Mouse (Mus musculus) neural tube, embryonic 10.5 days (tissue): ENCODE data around the gene Gpr155.

Experiments
- DNase-seq: peaks from one replicate; pipeline ENCODE4 v3.0.0-alpha.2; 2017; ENCODE audit warnings: low spot score; ENCODE audit errors: extremely low spot score

The Gpr155 gene

GRCm38 (mm10) chr2:73322991-73323390, 63.4 kb downstream of the Gpr155 start:
- no peak for DNase-seq

GRCm38 (mm10) chr2:73319218-73319617, 67.2 kb downstream of the Gpr155 start:
- DNase-seq: no peak

GRCm38 (mm10) chr2:73317426-73317825, 68.9 kb downstream of the Gpr155 start:
- DNase-seq: no peak

GRCm38 (mm10) chr2:73314311-73314710, 72.1 kb downstream of the Gpr155 start:
- DNase-seq: no peak

- DNase-seq: peak; percentile 36
These were observed 73.3 kb downstream of the Gpr155 start for GRCm38 (mm10) chr2:73313117-73313501.

GRCm38 (mm10) chr2:73312152-73313116, 73.9 kb downstream of the Gpr155 start, which contains the start of the genes Scrn3 and Cir1:
TSS of gene Scrn3 (plus strand) at chr2:73312601.
TSS of gene Cir1 (minus strand) at chr2:73312701.
- DNase-seq: peak; percentile 92

- DNase-seq: no peak
These were observed 80.4 kb downstream of the Gpr155 start for GRCm38 (mm10) chr2:73306006-73306405.

- no peak for DNase-seq
These were observed 81.9 kb downstream of the Gpr155 start for GRCm38 (mm10) chr2:73304506-73304905.

GRCm38 (mm10) chr2:73302722-73303121, 83.7 kb downstream of the Gpr155 start:
- no peak for DNase-seq

GRCm38 (mm10) chr2:73301979-73302378, 84.4 kb downstream of the Gpr155 start:
- DNase-seq: no peak

GRCm38 (mm10) chr2:73298841-73299240, 87.5 kb downstream of the Gpr155 start:
- DNase-seq: no peak

- no peak for DNase-seq
These were observed 88.2 kb downstream of the Gpr155 start for GRCm38 (mm10) chr2:73298154-73298553.

GRCm38 (mm10) chr2:73295023-73295422, 91.3 kb downstream of the Gpr155 start:
- DNase-seq: no peak
